Mouse (Mus musculus): ENCODE results near the gene Rpap3.

Gene Rpap3

DNA sequence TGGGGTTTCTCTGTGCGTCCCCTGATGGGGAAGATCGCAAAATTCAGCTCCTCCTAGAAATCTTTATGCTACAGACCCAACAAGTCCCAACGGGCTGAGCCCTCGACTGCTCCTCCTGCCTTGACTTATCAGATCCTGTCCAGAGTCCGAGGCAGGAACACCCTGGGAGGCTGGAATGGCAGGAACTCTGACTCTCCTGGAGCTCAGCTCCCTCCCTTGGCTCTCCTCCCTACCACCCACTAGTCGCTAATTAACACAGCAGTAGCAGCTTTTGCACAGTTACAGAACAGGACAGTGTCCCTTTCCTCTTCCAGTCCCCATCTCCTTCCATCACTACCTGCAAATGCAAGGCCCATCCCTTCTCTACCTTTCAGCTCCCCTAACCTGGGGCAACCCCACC, 24.7 kb upstream of the Rpap3 start:
- DNase-seq (ENCODE audit: low read depth, low spot score), result no peak

- no peak for DNase-seq (ENCODE audit: low read depth, low spot score)
These were observed 23.2 kb upstream of the Rpap3 start for GRCm38 (mm10) chr15:97728804-97729203.

DNA sequence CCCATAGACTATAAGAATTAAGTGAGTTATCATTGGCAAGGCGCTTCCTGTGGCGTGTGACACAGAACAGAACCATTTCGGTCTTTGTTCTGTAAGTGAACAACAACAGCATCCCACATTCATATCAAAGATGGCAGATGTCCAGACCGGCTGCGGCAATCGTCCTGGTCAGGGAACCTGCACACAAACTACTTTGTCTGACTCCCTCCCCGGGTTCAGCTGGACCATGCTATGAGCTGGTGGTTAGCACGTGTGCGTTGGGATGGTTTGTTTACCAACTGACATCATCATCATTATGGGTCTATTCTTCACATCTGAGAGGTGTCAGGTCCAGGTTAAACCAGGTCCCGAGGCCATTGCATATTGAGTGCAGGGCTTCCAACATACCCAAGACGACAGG, 22.8 kb upstream of the Rpap3 start:
- DNase-seq (ENCODE audit: low read depth, low spot score), result no peak

DNA sequence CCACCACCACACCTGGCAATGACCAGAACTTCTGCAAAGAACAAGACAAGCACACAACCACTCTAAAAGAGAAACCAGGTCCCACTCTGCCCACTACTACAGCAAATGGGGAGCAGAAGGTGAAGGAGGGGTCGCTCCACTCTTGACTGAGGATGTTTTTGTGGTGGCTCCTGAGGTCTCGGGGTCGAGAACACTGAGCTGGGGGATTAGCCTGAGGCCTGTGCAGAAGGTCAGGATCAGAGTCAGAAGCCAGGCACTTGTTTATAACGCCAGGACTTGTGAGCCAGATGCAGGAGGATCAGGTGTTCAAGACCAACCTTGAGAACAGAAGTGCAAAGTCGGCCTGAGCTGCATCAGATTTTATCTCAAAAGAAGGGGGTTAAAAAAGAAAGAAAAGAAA, 21.9 kb upstream of the Rpap3 start:
- DNase-seq (ENCODE audit: low read depth, low spot score), result no peak

DNA sequence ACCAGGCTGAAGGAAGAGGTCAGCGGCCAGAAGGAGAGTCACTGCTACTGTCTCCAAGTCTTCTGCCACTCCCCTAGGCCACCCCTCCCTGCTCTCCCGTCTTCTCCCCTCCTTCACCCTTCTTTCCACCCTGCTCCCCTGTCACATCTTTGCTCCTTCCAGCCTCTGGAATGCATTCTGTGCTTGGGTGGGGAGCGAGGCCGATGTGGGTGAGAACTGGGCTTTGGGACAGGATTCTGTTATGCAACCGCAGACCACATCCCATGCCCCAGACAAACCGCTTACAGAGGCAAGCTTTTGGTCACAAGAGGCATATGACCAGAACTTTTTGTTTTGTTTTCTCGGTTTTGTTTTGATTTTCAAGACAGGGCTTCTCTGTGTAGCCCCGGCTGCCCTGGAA, 21.4 kb upstream of the Rpap3 start:
- DNase-seq (ENCODE audit: low read depth, low spot score), result peak; percentile 90

DNA sequence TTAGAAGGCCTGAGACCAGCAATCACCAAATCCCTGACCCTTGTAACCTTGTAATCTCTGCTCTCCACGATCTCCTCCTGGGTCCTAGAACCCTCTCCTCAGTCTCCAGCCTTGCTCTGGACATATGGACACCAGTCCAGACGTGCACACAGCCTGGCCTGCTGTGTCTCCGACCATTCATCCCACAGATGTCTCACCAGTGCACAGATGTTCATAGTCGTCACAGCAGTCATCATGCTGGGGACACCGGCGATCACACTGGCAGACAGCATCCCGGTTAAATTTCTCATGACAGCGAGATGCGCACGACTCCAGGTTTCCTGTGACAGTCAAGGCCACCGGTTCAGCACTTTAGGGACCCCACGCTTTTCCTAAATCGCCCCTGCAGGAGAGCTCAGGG, 20.7 kb upstream of the Rpap3 start:
- DNase-seq (ENCODE audit: low read depth, low spot score), result no peak

DNA sequence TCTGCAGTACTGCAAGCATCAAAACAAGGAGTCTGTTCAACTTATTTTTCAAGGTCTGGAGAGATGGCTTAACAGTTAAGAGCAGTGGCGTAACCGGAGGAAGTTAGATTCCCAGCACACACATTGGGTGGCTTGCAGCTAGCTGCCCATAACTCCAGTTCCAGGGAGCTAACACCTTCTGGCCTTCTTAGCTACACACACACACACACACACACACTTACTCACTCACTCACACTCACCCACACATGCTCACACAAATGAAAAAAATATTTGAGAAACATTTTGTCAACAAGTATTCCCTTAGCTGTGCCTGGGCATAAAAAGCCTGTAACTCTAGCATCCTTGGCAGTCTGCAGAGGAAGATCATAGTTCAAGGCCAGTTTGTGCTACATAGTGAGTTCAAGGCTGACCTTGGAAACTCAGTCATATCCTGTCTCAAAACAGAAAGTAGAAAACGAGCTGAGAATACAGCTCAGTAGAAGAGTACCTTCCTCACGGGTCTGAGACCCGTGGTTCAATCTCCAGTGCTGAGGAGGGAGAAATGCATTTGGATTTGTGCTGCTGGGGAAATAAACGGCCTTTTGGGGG, 19.7 kb upstream of the Rpap3 start:
- DNase-seq (ENCODE audit: low read depth, low spot score), result no peak

- DNase-seq (ENCODE audit: low read depth, low spot score), result no peak
These were observed 18.9 kb upstream of the Rpap3 start for GRCm38 (mm10) chr15:97724346-97725197.

- no peak for DNase-seq (ENCODE audit: low read depth, low spot score)
These were observed 18.1 kb upstream of the Rpap3 start for GRCm38 (mm10) chr15:97723536-97724345.

DNA sequence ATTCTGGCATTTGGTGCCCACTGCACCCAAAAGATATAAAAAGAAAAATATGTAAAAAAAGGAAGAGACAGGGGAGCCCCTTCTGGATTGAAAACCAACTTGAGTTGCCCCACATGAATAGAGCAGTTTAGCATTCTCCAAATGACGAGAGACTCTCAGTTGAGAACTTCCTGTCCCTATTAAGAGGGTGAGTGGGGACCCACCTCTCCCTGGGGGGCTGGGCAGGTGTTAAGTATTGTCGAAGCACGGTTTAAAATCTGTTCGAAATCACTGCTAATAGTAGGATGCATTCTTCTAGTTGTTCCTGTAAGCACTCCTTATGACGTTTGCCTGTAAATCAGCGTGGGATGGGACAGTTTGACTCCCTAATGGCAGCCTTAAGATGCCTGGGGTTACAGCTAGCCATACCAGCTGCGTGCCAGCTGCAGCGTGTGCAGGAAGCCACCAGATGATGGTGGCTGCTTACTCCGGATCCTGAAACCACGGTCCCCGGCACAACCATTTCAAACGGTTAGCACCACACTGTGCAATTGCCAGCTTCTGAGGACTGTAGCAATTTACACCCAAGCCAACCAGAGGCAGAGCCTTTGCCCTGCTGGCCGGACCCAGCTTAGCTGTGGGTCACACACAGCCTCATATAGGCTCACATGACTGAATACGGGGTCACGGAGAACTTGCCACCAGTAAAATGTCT, 15.5 kb upstream of the Rpap3 start:
- no peak for DNase-seq (ENCODE audit: low read depth, low spot score)

- no peak for DNase-seq (ENCODE audit: low read depth, low spot score)
These were observed 14.5 kb upstream of the Rpap3 start for GRCm38 (mm10) chr15:97720026-97720675.

- no peak for DNase-seq (ENCODE audit: low read depth, low spot score)
These were observed 13.9 kb upstream of the Rpap3 start for GRCm38 (mm10) chr15:97719494-97719893.

- DNase-seq (ENCODE audit: low read depth, low spot score), result no peak
These were observed 13.0 kb upstream of the Rpap3 start for GRCm38 (mm10) chr15:97718535-97719155.

DNA sequence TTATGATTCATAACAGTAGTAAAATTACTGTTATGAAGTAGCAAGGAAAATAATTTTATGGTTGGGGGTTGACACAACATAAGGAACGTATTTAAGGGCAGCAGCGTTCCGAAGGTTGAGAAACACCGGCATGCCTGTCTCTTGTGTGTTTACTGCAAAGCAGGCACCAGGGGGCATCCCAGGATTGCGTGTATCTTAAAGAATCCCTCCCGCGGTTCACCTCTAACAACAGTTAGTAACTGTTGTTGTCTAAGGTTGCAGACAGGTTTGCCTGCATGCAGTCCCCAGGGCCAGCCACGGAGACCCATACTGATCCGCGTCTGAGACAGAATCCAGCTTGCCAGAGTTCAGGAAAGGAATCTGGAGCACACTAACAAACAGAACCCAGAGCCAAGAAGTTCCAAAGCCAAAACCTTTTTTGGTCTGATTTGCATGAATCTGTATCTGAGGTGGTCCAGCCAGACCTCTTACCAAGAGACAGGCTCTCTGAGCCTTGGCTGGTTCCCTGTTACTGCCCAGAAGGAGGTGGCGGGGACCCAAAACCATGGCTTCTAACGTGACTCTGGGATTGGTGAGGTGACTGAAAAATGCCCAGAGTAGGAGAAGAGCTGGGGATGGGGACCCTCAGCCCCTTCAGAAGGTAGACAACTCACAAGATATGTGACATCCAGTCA, 12.4 kb upstream of the Rpap3 start:
- peak; percentile 80 for DNase-seq (ENCODE audit: low read depth, low spot score)

GRCm38 (mm10) chr15:97716782-97717181, 11.2 kb upstream of the Rpap3 start:
- DNase-seq (ENCODE audit: low read depth, low spot score), result no peak

DNA sequence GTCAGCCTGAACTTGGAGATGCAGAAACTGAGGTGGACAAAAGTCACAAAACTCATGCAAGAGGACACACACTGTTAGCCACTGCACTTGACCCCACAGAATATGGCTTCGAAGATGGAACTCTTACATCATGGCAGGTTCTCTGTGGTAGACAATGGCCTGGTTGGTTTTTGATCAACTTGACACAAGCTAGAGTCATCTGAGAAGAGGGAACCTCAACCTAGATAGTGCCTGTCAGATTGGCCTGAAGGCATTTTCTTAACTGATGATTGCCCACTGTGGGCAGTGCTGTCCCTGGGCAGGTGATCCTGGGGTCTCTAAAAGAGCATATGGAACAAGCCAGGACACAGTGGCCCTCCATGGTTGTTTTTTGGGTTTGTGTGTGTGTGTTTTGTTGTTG, 10.1 kb upstream of the Rpap3 start:
- no peak for DNase-seq (ENCODE audit: low read depth, low spot score)

GRCm38 (mm10) chr15:97715083-97715482, 9.5 kb upstream of the Rpap3 start:
- no peak for DNase-seq (ENCODE audit: low read depth, low spot score)

DNA sequence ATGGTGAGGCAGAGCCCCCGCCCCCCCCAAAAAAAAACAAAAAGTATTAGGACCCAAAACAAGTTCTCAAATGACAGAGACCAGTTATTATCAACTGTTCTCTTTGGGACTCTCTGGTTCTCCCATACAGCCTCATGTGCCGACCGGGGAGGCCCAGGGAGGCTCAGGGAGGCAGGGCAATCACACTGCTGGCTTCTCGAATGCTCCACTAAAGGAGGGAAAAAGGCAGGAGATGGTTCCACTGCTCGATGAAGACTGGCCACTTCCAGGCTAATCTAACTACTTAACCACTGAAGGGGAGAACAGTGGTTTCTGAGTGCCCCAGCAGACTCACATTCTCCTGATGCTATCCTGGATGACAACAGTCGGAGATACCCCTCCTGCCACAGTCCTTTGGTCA, 6.9 kb upstream of the Rpap3 start:
- DNase-seq (ENCODE audit: low read depth, low spot score), result no peak

- no peak for DNase-seq (ENCODE audit: low read depth, low spot score)
These were observed 5.3 kb upstream of the Rpap3 start for GRCm38 (mm10) chr15:97710906-97711305.

GRCm38 (mm10) chr15:97696616-97697015, 9.0 kb downstream of the Rpap3 start:
- no peak for DNase-seq (ENCODE audit: low read depth, low spot score)
